Mouse (Mus musculus) inflammation-experienced regulatory T-cells, adult 16 weeks (primary cell): ENCODE data around the gene Gm973. TPM values are rescaled to one million over a fixed set of nuclear protein-coding genes. Genes with fewer than 3 reads are reported as not detected.

Source experiments
- polyA plus RNA-seq: library from polyadenylated mRNA; unstranded; fragments of 100-300 nt; shearing (Covaris generic); gene quantifications from one replicate; pipeline ENCODE4 v1.2.1, GENCODE M21; 2017

Gm973 gene
- polyA plus RNA-seq: 2.3 TPM

GRCm38 (mm10) chr1:59516026-59516917 is at the start of gene Gm973:
Gene Gm973, plus strand, starts transcription at chr1:59516264.

GRCm38 (mm10) chr1:59482331-59482695 is 33.8 kb upstream of the Gm973 start, which contains the start of gene Fzd7:
Gene Fzd7, plus strand, starts transcription at chr1:59482424.

GRCm38 (mm10) chr1:59670641-59671168 is 154.6 kb downstream of the Gm973 start, which contains the start of gene Sumo1:
Gene Sumo1, minus strand, starts transcription at chr1:59670834.

GRCm38 (mm10) chr1:59684819-59685755 is 169.0 kb downstream of the Gm973 start, which contains the start of gene Nop58:
Gene Nop58, plus strand, starts transcription at chr1:59684971.

Other genes starting within 250 kb of the Gm973 start
- not detected for gene Fzd7, start 33.8 kb upstream of the Gm973 start, polyA plus RNA-seq
- 426 TPM for gene Sumo1, start 154.6 kb downstream of the Gm973 start, polyA plus RNA-seq
- gene Nop58, start 168.7 kb downstream of the Gm973 start, polyA plus RNA-seq: 186 TPM
- gene Bmpr2, start 247.1 kb downstream of the Gm973 start, polyA plus RNA-seq: 1.3 TPM